Mouse (Mus musculus) heart, adult 11 months (tissue): ENCODE data around the gene Elmo1.

Experiments
- DNase-seq: peaks from one replicate; pipeline ENCODE4 v3.0.0; 2022

The Elmo1 gene

DNA sequence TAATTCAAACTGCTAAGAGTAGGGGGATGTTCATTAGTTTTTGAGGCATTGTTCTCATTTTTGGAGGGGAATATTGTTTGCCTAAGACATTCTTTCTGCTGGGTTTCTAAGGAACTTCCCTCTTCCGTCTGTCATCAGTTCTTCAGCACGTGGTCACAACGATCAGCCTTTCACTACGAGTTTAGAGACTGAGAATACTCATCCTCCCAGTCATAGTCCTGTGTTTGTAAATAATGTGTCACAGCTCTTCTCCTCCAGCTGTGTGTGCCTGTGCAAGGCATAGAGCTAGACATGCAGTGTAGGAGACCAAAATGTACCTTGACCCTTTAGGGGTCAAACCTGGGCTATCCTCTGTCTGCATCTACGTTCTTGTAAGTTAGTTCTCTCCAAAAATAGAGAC is 121.4 kb downstream of the Elmo1 start:
- DNase-seq: no peak

DNA sequence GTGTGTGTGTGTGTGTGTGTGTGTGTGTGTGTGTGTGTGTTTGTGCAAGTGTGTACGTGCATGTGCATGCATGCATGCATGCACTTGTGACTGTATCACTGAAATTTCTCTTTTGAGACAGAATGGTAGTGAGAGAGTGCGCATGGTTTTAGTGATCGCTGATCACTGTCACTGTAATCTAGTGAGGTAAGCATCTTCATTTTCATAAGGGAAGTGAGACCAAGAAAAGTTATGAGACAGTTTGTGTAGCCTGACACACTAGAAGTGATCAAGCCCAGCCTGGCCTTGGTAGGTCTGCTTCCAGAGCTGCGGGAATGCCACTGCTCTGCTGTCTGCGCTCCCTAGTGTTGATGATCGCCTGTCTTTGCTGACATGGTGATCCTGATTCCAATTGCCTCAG is 122.3 kb downstream of the Elmo1 start:
- DNase-seq: no peak

DNA sequence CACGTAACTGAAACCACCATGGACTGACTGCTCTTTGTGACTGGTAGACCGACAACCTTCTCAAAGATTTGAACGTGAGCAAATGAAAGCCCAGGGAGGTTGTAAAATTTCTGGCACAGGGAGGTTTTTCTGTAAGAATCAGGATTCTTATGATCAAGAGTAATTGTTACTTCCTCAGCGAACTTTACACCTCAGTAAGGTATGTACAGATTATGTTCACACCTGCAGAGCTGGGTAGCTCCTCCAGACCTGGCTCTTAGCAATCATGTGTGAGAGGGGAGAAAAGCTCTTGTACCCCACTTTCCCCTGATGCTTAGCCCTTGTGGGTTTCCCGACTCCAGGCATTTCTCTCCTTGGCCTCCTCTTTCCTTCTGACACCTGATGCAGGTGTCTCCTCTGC is 123.5 kb downstream of the Elmo1 start:
- no peak for DNase-seq

DNA sequence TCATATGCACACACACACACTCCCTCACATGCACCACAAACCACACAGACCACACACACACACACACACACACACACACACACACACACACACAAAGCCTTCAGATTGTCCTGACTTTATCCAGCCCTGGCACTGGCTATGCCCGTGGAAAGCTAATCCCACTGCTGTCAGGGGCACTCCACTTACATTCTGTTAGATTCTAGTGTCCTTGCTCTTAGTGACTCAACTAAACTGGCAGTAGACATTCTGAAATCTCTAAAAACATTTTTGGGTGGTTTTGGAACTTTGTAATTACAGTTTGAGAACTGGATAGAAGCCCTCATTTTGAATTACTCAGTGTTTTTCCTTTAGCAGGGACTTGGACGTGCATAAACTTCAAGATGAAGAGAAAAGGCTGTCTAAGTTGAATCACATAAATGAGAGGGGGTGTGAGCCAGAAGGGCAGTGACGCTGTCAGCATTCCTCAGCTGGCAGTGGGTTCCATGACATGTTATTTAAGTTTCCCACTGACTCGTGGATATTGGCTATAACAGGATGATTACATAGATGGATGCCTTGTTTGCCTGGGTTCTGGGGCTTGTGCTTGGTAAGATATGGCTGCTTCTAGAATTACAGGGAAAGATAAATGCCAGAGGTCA is 127.2 kb downstream of the Elmo1 start:
- DNase-seq: peak; percentile 91

- DNase-seq: no peak
Measured at GRCm38 (mm10) chr13:20218126-20218525, 127.7 kb downstream of the Elmo1 start.

GRCm38 (mm10) chr13:20220414-20220813 is 130.0 kb downstream of the Elmo1 start:
- DNase-seq: peak; percentile 13

DNA sequence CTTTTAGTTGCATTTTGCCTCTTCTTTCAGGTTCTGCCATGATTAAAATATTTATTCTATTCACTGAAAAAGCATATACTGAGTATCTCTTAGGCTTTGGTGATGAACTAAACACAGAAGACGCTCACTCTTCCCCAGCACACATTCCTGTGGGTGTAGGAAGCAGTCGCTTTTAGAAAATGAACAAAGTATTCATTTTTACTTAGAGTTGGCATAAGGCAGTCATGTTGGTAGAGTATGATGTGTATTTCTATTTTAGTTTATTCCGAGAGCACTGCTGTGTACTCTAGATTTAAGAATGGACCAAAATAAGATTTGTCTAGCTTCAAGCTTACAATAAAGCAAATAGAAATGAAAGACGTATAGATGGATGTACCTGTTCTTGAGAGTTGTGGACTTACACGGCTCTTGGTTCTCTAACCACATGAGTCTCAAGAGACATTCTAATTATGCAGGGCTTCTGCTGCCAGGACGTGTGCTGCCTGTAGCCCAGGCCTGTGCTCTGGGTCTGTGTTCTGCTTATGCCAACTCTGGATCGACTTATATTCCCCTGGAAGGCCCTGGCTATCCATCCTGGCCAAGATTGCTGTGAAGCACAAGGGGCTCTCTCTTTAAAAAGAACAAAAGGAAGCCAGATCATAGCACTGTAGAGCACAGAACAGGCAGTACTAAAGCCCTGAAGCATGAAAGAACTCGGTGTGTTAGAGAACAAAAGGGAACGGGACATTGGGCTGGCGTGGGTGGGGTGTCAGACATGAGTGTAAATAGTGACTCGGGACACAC is 137.7 kb downstream of the Elmo1 start:
- DNase-seq: no peak

- peak; percentile 99 for DNase-seq
Measured at GRCm38 (mm10) chr13:20231837-20232728, 141.7 kb downstream of the Elmo1 start.

- DNase-seq: no peak
Measured at GRCm38 (mm10) chr13:20233707-20234106, 143.3 kb downstream of the Elmo1 start.

DNA sequence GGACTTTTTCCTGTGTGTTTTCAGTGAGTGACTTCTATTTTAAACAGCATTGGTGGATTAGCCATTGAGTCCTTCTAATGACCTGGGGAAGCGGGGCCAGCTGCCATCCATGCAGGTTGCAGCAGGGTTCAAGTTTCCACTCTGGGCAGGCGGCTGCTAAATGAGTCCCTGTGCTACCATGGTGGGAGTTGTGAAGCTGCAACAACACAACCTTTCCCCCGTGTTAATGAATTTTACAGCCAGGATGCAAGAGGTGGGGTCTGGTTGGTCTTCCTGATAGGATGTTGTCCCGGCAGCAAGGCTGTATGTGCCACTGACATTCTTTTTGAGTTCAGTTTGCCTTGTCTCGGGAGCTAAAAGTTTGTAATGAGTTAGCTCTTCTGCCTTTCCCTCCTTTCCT is 147.2 kb downstream of the Elmo1 start:
- peak; percentile 94 for DNase-seq

DNA sequence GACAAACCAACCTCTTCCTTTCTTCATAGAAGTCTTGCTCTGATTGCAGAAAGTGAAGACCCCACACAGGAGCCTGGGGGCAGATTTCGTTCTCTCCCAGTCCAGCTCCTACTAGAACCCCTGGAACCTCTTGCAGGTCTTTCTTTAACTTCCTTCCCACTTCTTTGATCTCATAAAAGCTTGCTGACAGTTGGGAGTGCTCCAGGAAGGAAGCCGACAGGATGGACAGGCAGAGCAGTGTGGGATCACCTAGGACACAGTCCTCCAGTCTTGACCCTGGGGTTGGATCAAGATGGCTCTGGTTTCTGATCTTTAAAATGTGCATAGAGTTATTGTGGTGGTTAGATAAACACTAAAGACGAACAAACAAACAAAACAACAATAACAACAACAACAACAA is 147.8 kb downstream of the Elmo1 start:
- peak; percentile 94 for DNase-seq

DNA sequence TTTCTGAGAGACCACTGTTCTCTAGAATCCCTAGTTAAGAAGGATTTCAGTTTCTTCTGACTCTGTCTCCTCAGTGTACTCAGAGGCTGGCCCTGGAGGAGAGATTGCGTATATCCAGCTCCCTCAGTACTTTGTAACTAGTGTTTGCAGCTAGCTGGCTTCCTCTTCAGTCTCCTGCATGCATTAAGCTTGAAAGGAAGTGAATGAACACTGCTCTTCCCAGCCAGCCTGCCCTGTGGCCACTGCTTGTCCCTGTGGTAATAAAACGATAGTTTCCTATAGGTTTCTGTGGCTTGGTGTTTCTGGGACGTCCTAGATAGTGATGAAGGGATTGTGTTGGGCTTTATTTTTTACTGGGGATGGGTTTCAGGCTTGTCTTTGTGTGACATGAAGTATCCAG is 148.3 kb downstream of the Elmo1 start:
- no peak for DNase-seq

GRCm38 (mm10) chr13:20250069-20250668 is 159.8 kb downstream of the Elmo1 start:
- DNase-seq: no peak

DNA sequence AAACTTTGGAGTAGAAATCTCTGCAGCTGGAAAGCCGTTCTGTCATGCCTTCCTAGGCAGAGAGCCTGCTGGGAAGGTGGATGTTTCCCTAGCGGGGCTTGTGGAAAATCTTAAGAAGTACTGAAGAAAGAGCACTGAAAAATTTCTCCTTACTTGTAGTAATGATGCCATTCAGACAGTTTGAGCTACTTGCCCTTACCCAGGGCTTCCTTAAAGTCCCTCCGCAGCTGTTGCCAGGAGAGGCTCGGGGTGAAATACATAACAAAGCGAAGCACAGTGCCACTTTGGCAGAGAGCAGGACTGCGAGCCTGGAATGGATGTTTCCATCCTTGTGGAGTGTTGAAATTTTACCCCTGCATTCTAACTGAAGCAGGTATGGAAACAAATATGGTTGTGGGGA is 164.5 kb downstream of the Elmo1 start:
- DNase-seq: peak; percentile 92

DNA sequence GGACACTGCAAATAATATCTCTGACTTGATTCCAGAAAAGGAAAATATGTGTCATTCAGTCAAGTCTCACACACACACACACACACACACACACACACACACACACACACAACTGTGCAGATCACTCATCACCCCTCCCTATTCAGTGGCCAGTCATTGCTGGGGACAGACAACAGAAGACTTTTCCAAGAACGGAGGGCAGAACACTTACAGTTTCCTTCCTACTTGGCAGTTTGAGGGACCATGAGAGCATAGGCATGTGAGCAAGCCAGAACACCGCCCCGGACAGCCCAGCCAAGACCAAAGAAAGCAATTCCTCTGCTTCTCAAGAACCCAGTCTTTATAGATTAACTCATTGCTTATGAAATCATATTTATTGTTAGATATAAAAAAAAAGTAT is 165.0 kb downstream of the Elmo1 start:
- DNase-seq: peak; percentile 98

GRCm38 (mm10) chr13:20256613-20257012 is 166.2 kb downstream of the Elmo1 start:
- no peak for DNase-seq

DNA sequence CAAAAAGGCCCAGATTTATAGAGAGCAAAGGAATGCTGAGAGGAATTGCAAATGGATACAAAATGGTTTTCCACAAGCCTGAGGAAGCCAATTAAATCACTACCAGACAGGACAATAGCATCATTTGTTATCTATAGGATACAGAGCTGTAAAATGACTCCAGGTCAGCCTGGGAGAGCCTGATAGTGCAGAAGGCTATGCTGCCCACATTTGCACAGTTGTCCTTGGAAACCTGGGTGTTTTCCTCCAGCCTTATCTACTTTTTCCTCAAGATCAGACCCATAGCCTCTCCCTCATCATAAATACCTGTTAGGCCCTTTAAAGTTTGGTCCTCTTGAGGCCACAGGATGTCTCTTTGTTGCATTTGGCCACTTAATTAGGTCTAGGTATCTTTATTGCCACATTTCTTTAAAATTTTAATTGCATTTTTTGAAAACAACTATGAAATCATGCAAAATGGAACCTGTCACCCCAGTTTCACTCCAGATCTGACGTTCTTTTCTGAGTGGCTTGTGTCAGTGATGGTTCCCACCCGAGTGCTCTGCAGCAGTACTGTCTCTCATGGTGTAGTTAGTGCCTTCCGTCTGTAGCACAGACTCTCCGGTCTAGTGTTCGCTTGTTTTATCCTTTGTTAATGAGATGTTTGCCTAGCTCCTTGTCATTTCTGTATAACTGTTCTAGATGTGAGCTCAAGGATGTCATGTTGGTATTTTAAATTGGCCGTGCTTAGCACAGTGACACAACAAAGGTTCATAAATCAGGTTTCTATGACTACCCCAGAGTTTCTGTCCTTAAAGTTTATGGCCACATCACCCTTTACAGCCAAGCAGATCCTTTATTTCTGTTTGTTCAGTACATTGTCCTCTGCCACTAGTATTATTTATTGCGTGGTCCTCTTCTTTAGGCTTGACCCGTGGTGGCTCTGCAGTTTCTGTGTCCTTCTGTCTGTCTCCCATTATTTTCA is 167.4 kb downstream of the Elmo1 start:
- DNase-seq: peak; percentile 89

GRCm38 (mm10) chr13:20263173-20263572 is 172.8 kb downstream of the Elmo1 start:
- DNase-seq: no peak

DNA sequence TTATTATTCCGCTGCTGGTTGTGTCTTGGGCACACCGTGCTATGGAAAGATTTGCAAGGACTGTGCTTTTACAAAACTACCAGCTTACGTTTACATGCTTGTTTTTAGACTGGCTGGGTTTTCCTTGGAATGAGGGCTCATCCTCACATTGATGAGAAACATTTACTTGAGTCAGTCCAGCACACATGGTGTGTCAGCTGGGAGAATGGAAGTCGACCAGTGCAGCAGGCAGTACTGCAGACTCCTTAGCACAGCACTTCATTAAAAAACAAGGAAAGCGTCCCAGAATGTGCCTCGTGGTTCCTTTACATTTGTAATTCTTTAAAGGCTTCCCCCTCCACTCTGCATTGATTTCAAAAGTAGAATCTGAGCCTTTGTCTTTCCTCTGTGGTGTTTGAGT is 179.8 kb downstream of the Elmo1 start:
- peak; percentile 78 for DNase-seq

- peak; percentile 43 for DNase-seq
Measured at GRCm38 (mm10) chr13:20271799-20272198, 181.4 kb downstream of the Elmo1 start.

GRCm38 (mm10) chr13:20272562-20272961 is 182.2 kb downstream of the Elmo1 start:
- peak; percentile 89 for DNase-seq

DNA sequence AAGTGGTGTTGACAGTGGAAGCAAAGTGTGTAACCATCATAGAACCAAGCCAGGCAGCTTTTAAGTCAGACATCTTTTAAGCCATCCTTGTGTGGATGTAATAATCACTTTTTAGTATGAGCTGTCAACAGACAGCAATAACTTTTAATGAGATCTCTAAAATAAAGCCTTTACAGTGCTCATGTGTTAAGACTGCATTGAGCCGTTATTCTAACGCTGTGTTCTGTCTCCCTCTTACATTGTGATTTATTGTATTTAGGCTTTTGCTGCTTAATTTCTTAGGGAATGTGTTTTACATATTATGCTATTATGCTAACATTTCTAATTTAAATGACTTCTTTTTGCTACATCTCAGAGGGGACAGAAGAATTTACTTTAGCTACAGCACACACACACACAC is 189.5 kb downstream of the Elmo1 start:
- no peak for DNase-seq
